Mouse (Mus musculus) monocyte, adult 2 months (primary cell): Measurements from ENCODE around the gene Lrrc71.
A peak's percentile ranks its signal among the peaks of the same experiment; 100 is the strongest.

ENCODE experiments used
- DNase-seq, 2 experiments: peaks; one replicate each; pipeline ENCODE4 v3.0.0; 2022; ENCODE audit warnings: low spot score in 2 of 2, low read depth in 1 of 2

Lrrc71 gene

DNA sequence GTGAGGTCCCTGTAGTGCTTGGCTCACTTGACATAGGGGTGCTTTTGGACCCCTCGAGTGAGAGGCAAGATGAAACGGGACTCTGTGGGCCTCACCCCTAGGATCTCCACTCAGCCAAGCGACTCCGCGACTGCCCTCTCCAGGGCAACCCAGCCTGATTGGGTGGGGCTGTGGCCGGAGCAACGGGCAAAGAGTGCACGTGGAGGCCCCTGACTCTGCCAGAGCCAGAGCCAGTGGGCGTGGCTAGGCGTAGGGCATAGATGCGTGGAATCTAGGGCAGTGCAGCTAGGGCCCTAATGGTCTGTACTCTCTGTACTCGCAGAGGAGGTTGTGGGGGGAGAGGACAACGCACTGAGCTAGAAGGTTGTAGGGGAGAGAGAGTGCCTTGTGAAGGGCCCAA, at the start of gene Lrrc71:
Gene Lrrc71 (minus strand): TSS at position 195 of the 400 bp plus-strand sequence.
- DNase-seq, result no peak

DNA sequence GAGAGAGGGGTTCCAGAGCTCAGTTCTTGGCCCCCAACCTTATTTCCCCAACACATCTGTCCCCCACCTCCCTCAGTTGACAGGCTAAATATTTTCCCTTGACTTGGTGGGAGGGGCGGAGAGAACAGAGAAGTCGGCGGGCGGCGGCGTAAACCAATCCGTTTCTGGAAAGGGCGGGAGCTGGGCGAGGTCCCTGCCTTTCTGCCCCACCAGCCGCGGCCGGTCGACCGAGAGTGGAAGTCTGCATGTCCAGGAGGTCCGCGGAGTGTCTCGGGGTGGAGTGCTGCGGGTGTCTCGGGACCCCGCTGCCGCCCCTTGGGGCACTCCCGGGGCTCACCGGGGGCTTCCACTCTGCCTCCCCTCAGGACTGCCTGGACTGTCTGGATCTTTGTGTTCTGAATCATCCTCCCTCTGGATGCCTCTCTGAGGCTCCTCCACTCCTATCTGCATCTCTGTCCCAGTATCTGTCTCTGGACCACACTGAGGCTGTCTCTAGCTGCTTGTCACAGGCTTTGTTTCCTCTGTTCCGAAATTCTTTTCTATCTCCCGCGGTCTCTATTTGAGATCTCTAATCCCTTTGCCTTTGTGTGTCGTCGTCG, 48.4 kb upstream of the Lrrc71 start, which contains the start of gene Insrr:
Gene Insrr (plus strand): TSS at position 216 of the 599 bp plus-strand sequence.
- no peak for DNase-seq

- DNase-seq, result peak in 1 of 2 experiments; percentile 10
Observed at GRCm38 (mm10) chr3:87795336-87796277, 47.2 kb upstream of the Lrrc71 start.

DNA sequence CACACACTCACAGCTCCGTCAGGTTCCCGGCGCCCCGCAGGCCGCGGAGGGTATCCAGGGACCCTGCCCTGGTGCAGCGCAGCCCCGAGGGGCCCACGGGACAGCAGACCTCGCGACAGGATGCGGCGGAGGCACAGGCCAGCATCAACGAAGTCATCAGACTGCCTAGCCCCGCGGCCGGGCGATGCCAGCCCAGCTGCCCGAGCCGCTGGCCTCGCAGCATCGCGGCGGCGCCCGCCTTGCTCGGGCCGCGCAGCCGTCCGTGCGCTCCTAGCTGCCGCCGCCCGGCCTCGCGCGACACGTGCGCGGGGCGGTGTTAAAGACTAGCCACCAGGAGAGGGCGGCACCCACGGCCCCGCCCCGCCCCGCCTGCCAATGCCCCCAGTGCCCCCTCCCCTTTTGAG, 46.5 kb upstream of the Lrrc71 start, which contains the start of gene Ntrk1:
Gene Ntrk1 (minus strand): TSS at position 241 of the 404 bp plus-strand sequence.
- DNase-seq, result no peak

DNA sequence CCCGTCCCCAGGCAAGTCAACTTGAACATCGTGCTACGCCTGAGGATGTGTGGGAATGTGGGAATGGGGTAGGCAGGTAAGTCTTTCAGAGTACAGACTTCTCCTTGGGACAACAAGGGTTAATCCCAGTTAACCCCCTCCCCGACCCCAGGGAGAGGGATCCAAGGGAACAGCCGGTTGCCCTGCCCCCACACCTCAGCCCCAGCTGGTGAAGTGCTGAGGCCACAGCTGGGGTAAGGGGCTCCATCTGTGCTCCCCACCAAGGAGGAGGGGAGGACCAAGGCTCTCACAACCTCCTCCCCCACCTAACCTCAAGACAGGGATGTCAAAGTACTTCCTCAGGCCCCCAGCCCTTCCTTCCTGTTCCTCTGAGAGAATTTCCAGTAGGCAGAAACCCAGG, 41.3 kb upstream of the Lrrc71 start:
- no peak for DNase-seq

DNA sequence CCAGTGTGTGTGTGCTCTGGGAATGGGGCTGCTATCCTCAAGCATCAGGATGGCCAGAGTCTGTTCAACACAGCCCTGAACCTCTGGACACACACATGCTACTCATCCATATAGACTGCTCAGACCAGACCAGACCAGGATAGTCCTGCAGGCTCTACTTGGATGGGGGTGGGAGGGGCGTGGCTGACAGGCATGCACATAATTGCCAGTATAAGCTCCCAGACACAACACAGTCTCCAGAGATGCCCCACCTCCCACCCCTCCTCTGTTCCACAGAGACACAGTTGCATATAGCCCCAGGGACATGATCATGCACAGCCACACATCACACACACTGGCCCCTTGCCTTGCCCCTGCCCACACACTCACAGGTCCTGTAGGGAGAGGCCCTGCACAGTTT, 40.8 kb upstream of the Lrrc71 start:
- no peak for DNase-seq

DNA sequence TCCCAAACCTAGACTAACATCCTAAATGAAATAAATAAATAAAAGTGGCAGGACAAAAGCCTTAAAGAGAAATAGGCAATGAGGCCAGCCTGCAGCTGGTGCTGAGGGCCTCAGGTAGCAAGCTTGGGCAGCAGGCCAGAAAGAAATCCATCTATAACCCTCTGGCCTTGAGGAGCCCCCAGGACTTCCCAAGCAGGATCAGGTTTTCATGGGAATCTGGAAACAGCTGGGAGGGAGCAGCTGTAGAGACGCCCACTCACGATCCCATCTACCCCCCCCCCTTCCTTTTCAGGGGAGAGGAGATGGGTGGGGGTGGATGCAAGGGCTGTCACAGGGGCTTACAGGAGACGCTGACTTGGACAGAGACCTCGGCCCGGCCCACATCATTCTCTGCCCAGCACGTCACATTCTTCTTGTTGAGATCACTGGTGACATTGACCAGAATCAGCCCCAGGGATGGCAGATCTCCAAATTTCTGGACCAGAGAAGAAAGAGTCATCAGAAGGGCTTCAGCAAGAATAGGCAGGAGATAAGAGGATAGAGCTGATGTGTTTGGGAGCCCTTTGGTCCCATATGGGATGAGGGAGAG, 37.3 kb upstream of the Lrrc71 start:
- no peak for DNase-seq

DNA sequence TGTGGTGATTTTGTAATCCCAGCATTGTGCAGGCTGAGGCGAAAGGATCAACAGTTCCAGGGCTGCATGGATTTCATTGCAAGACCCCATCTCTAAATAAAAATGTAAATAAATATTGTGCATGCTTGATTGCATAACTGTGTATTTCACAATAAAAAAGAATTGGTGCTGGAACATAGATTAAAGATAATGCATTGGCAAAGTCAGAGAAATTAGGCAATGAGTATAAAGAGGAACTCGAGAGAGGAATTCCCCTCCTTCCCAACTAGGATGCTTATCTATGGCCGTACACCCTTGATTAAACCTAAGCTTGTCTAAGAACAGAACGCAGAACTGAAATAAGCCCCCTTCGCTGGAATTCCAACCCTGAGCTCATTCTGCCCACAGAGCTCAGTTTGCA, 36.7 kb upstream of the Lrrc71 start:
- no peak for DNase-seq

DNA sequence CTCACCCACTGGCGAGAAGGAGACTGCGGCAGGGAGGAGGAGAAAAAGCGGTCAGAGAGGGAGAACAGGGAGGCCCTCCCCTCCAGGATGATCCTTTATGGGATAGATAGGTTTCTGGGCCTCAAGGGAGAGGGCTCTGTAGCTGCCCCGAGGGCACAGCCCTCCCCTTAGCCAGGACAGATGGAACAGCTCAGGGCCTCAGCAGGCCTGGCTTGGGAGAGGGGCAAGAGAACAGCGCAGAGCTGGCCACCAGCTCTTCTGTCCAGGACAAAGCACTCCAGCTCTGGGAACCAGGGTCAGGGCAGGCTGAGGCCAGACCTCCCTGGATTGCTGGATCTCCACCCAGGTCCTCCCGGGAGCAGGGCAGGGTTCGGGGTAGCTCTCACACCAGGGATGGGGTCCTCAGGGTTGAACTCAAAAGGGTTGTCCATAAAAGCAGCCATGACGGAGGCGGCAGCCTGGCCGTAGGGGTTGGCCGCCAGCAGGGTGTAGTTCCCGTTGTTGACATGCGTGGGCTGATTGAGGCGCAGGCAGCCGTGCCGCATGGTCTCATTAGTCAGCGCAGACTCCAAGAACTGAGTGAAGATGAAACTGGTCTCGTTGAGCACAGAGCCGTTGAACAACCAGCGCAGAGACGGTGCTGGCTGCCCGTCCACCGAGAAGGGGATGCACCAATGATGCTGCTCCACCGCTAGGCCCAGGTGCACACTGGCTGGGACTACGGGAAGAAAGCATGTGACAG, 35.0 kb upstream of the Lrrc71 start:
- no peak for DNase-seq

DNA sequence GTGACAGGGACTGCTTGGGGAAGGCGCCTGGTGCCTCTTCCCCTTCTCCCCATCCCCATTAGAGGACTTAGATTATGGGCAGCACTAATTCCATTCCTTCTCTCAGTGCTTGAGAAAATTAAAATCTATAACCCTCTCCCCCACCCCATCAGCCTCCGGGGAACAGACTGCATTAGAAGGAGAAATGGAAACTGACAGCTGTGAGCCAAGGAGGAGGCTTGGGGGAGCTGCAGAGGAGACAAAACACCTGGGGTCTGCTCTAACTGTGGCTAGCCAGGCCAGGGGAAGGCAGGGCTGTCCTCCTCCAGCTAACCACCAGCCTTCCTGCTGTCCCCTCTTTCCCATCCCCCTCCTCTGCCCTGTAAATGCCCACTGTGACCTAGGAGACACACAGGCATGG, 30.7 kb upstream of the Lrrc71 start:
- no peak for DNase-seq

DNA sequence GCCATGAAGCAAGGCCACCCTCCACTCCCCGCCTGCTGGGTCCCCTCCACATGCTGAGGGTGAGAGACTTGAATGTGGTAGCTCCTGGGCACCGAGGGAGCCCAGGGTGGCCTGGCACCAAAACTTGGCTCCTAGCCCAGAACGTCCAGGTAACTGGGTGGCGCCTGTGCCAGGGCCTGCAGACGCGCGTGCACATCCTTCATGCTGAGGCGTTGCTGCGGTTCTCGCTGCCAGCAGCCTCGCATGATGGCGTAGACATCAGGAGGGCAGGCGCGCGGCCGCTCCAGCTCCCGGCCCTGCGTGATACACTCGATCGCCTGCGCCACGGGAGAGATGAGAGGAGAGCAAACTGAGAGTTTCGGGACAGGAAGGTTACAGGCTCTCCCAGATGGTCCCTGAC, 29.9 kb upstream of the Lrrc71 start:
- DNase-seq, result no peak

DNA sequence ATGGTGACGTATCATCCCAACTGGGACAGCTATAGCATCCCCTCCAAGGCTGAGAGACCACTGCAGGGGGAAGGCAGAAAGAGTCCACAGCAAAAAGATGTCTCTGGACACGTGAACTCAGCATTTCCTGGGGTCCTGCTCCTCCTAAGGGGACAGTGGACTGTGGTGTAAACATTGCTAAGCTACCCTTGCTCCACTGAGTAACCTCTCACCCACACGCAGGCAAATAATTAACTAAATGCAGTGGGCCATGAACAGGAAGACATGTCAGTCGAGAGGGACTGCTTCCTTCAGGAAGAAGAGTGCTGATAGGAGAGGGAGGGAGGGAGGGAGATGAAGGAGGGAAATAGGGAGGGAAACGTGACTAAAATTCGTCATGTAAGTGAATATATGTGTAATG, 22.7 kb upstream of the Lrrc71 start:
- DNase-seq, result no peak

DNA sequence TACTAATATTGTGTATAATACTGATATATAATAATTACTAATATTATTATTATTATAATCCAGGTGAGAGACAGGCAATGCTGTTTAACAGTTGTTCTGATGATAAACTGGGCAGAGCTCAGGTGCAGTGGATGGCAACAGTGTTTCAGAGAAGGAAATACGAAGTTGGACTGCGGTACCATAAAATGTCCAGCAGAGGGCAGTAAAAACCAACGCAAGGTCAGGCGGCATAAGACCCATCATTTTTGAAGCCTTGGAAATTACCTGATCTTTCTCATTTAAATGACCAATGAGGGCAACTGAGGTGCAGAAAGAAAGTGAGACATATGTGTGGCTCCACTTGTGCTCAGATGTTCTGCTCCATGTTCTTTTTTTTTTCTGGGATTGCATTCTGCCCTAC, 21.9 kb upstream of the Lrrc71 start:
- DNase-seq, result peak in 1 of 2 experiments; percentile 9

DNA sequence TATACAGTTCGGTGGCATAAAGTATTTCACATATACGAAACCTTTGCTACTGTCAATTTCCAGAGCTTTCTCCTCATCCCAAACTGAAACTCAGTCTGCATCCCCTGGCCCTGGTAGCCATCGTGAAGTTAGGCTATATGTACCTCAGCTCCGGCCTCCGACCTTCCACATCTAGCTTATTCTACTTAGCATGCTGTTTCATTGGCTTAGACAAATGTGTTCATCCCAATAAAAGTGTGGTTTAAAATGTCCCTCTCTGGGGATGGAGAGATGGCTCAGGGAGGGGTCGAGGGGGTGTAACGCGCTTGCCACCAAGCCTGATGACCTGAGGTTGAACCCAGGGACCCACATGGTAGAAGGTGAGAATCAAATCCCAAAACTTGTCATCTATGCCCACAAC, 21.1 kb upstream of the Lrrc71 start:
- no peak for DNase-seq

DNA sequence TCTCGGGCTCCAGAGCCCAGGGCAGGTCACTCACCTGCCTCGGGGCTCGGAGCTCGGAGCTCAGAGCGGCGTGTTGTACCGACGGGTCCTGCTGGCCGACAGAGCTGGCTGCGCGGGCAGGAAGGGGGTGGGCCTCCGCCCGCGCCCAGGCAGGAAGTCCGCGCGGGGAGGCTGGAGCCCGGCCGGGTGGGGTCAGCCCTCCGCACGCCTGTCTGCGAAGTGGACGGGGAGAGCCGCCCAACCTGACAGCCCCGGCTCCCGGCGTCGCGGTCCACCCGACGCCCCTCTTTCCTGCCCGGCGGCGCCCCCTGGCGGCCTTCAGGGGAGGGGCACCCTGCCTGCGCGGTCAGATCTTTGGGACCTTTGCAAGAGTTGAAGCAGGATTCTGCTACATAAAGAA, 20.4 kb upstream of the Lrrc71 start:
- DNase-seq, result peak; percentile 5 to 45

DNA sequence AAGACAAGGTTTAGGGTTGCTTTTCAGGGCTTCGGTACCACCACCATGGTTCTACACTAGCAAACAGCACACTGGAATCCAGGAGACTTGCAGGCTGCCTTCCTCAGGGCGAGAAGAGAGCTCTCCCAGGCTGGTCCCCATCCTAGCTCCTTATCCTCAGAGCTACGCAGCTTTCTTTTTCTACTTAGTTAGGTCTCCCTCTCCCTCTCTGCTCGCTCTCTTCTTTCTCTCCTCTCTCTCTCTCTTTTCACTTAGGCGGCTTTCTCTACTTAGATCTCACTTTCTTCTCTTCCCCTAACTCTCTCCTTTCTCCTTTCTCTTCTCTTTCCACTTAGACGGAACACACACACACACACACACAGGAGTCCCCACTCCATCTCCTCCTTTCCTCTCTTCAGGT, 20.0 kb upstream of the Lrrc71 start:
- no peak for DNase-seq

GRCm38 (mm10) chr3:87767764-87768163, 19.3 kb upstream of the Lrrc71 start:
- DNase-seq, result no peak

DNA sequence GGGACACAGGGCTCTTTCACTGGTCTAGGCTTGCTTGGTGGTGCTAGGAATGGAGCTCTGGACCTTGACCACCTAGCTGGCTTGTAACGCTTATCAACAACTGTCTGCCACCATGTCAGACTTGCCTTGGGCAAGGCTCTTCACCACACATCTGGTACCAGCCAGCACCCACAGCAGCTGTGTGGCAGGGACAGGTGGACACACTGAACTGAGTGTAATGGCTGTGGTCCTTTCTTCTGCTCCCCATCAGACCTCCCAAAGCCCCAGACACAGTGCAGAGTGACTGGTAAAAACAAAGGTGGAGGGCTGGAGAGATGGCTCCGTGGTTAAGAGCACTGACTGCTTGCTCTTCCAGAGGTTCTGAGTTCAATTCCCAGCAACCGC, 17.9 kb upstream of the Lrrc71 start:
- no peak for DNase-seq

- DNase-seq, result no peak
Observed at GRCm38 (mm10) chr3:87765631-87766283, 17.3 kb upstream of the Lrrc71 start.

DNA sequence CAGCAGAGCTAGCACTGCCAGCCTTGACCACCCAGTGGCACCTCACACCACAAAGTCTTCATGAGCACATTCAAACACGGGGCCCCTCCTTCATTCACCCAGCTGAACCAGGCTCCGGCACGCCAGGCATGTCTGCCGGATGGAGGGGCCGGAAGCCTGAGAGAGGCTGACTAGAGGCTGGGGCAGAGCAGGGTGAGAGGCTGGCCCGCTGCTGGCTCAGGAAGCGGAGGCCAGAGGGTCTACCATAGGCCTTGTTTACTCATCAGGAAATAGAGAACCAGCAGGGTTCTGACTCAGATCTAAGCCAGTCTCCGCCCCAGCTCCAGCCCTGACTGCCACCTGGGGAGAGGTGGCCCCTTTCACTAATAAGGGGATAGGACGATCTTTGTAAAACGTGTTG, 16.7 kb upstream of the Lrrc71 start:
- DNase-seq, result no peak

- DNase-seq, result no peak
Observed at GRCm38 (mm10) chr3:87764506-87764905, 16.1 kb upstream of the Lrrc71 start.
